Mouse (Mus musculus) MEL (cell line): ENCODE results near the gene Hspb6. TPM values are rescaled to one million over a fixed set of nuclear protein-coding genes. Genes with fewer than 3 reads are reported as not detected.

Experiments used
- DNase-seq: peaks from one replicate; pipeline ENCODE4 v3.0.0; 2011; ENCODE audit warnings: low read depth, low spot score
- H3K27ac ChIP-seq: 2 replicates; pipeline ENCODE4 v1.5.1; 2012; ENCODE audit warnings: low read depth, mild to moderate bottlenecking, control low read depth, low read length, moderate library complexity; ENCODE audit not compliant: control insufficient read depth
- H3K27me3 ChIP-seq, 2 experiments: fragments of 150-350 bp in 1 of 2; sonication (generic) in 1 of 2; 2 replicates each; pipeline ENCODE4 v1.6.1; 2012; ENCODE audit warnings: low read length in 2 of 2, mild to moderate bottlenecking in 2 of 2, improper control_type of control experiment in 1 of 2, moderate library complexity in 1 of 2; ENCODE audit not compliant: insufficient read depth in 2 of 2, control insufficient read depth in 1 of 2
- H3K36me3 ChIP-seq, 2 experiments: 2 replicates each; pipeline ENCODE4 v1.6.1; 2012 to 2014; ENCODE audit warnings: low read length in 2 of 2, improper control_type of control experiment in 1 of 2, inconsistent platforms in 1 of 2, mild to moderate bottlenecking in 1 of 2; ENCODE audit not compliant: insufficient read depth in 2 of 2, control insufficient read depth in 1 of 2
- H3K4me1 ChIP-seq, 2 experiments: fragments of 150-350 bp in 1 of 2; sonication (generic) in 1 of 2; 2 replicates each; pipeline ENCODE4 v1.6.1; 2012; ENCODE audit warnings: low read length in 2 of 2, improper control_type of control experiment in 1 of 2, mild to moderate bottlenecking in 1 of 2; ENCODE audit not compliant: insufficient read depth in 2 of 2, control insufficient read depth in 1 of 2
- H3K4me3 ChIP-seq, 2 experiments: fragments of 150-350 bp in 1 of 2; sonication (generic) in 1 of 2; 2 replicates each; pipeline ENCODE4 v1.5.1; 2012; ENCODE audit warnings: low read depth in 2 of 2, low read length in 2 of 2, mild to moderate bottlenecking in 2 of 2, moderate library complexity in 2 of 2, control low read depth in 1 of 2, improper control_type of control experiment in 1 of 2; ENCODE audit not compliant: control insufficient read depth in 1 of 2, insufficient read depth in 1 of 2
- H3K79me2 ChIP-seq: 2 replicates; pipeline ENCODE4 v1.6.1; 2012; ENCODE audit warnings: mild to moderate bottlenecking, low read length, moderate library complexity; ENCODE audit not compliant: control insufficient read depth, poor library complexity, insufficient read depth
- H3K9ac ChIP-seq: 2 replicates; pipeline ENCODE4 v1.6.1; 2012; ENCODE audit warnings: low read depth, mild to moderate bottlenecking, control low read depth, low read length, moderate library complexity; ENCODE audit not compliant: control insufficient read depth, poor library complexity, severe bottlenecking
- H3K9me3 ChIP-seq: fragments of 150-350 bp; sonication (generic); replicated peaks from 2 replicates; pipeline ENCODE4 v1.6.1; 2012; ENCODE audit warnings: mild to moderate bottlenecking, low read length, improper control_type of control experiment, moderate library complexity; ENCODE audit not compliant: insufficient read depth
- BHLHE40 ChIP-seq: IDR thresholded peaks from 2 replicates; pipeline ENCODE4 v1.6.1; 2012; ENCODE audit warnings: low read depth, mild to moderate bottlenecking, inconsistent platforms, low read length, improper control_type of control experiment, borderline replicate concordance
- CHD1 ChIP-seq: IDR thresholded peaks from 2 replicates; pipeline ENCODE4 v1.6.1; 2012; ENCODE audit warnings: low read depth, mild to moderate bottlenecking, inconsistent platforms, low read length, improper control_type of control experiment
- CHD2 ChIP-seq: IDR thresholded peaks from 2 replicates; pipeline ENCODE4 v1.6.1; 2011; ENCODE audit warnings: low read length, improper control_type of control experiment
- CTCF ChIP-seq, 3 experiments: IDR thresholded peaks in 2 of 3; conservative IDR thresholded peaks in 1 of 3; 2 replicates each; pipeline ENCODE4 v1.5.1; 2011 to 2012; ENCODE audit warnings: low read length in 3 of 3, low read depth in 2 of 3, mild to moderate bottlenecking in 2 of 3, improper control_type of control experiment in 1 of 3, inconsistent platforms in 1 of 3, mixed read lengths in 1 of 3, moderate library complexity in 1 of 3; ENCODE audit not compliant: control insufficient read depth in 1 of 3, insufficient read depth in 1 of 3, poor library complexity in 1 of 3, severe bottlenecking in 1 of 3
- E2F4 ChIP-seq: IDR thresholded peaks from 2 replicates; pipeline ENCODE4 v1.6.1; 2011; ENCODE audit warnings: low read depth, low read length, improper control_type of control experiment, borderline replicate concordance
- ELF1 ChIP-seq: IDR thresholded peaks from 2 replicates; pipeline ENCODE4 v1.6.1; 2014; ENCODE audit warnings: low read depth, mild to moderate bottlenecking, inconsistent platforms, low read length, improper control_type of control experiment, moderate library complexity
- EP300 ChIP-seq, 2 experiments: IDR thresholded peaks; 2 replicates each; pipeline ENCODE4 v1.6.1; 2011; ENCODE audit warnings: improper control_type of control experiment in 2 of 2, low read length in 2 of 2, low read depth in 1 of 2, mild to moderate bottlenecking in 1 of 2
- ETS1 ChIP-seq: IDR thresholded peaks from 2 replicates; pipeline ENCODE4 v1.6.1; 2012; ENCODE audit warnings: low read depth, mild to moderate bottlenecking, inconsistent platforms, low read length, improper control_type of control experiment, moderate library complexity
- GABPA ChIP-seq: IDR thresholded peaks from 2 replicates; pipeline ENCODE4 v1.6.1; 2012; ENCODE audit warnings: low read depth, mild to moderate bottlenecking, inconsistent platforms, low read length, improper control_type of control experiment, moderate library complexity
- GATA1 ChIP-seq: IDR thresholded peaks from 2 replicates; pipeline ENCODE4 v1.6.1; 2011; ENCODE audit warnings: low read depth, low read length, improper control_type of control experiment
- HCFC1 ChIP-seq: IDR thresholded peaks from 2 replicates; pipeline ENCODE4 v1.6.1; 2012; ENCODE audit warnings: low read depth, mild to moderate bottlenecking, inconsistent platforms, low read length, improper control_type of control experiment, moderate library complexity
- JUND ChIP-seq: IDR thresholded peaks from 2 replicates; pipeline ENCODE4 v1.6.1; 2011; ENCODE audit warnings: low read depth, mild to moderate bottlenecking, improper control_type of control experiment, low read length
- KAT2A ChIP-seq: conservative IDR thresholded peaks from 2 replicates; pipeline ENCODE4 v1.6.1; 2012; ENCODE audit warnings: low read depth, low read length, improper control_type of control experiment, inconsistent platforms
- MAFK ChIP-seq: IDR thresholded peaks from 2 replicates; pipeline ENCODE4 v1.6.1; 2011; ENCODE audit warnings: low read depth, mild to moderate bottlenecking, low read length, improper control_type of control experiment, borderline replicate concordance
- MAX ChIP-seq: IDR thresholded peaks from 2 replicates; pipeline ENCODE4 v1.6.1; 2011; ENCODE audit warnings: low read length, improper control_type of control experiment
- MAZ ChIP-seq: IDR thresholded peaks from 2 replicates; pipeline ENCODE4 v1.6.1; 2012; ENCODE audit warnings: low read depth, mild to moderate bottlenecking, inconsistent platforms, low read length, improper control_type of control experiment
- MEF2A ChIP-seq: IDR thresholded peaks from 2 replicates; pipeline ENCODE4 v1.6.1; 2014; ENCODE audit warnings: low read depth, mild to moderate bottlenecking, inconsistent platforms, low read length, improper control_type of control experiment; ENCODE audit not compliant: poor library complexity, insufficient replicate concordance, severe bottlenecking; ENCODE audit errors: extremely low read depth
- MXI1 ChIP-seq: IDR thresholded peaks from 2 replicates; pipeline ENCODE4 v1.6.1; 2011; ENCODE audit warnings: mild to moderate bottlenecking, low read depth, low read length, improper control_type of control experiment
- MYB ChIP-seq: IDR thresholded peaks from 2 replicates; pipeline ENCODE4 v1.6.1; 2011; ENCODE audit warnings: mild to moderate bottlenecking, low read depth, low read length, improper control_type of control experiment
- MYC ChIP-seq: IDR thresholded peaks from 2 replicates; pipeline ENCODE4 v1.6.1; 2011; ENCODE audit warnings: low read depth, mild to moderate bottlenecking, low read length, improper control_type of control experiment, moderate library complexity
- NELFE ChIP-seq: IDR thresholded peaks from 2 replicates; pipeline ENCODE4 v1.6.1; 2011; ENCODE audit warnings: low read depth, low read length, improper control_type of control experiment
- NRF1 ChIP-seq: IDR thresholded peaks from 2 replicates; pipeline ENCODE4 v1.6.1; 2014; ENCODE audit warnings: low read depth, mild to moderate bottlenecking, inconsistent platforms, low read length, improper control_type of control experiment, moderate library complexity; ENCODE audit not compliant: poor library complexity, insufficient read depth, severe bottlenecking
- POLR2A ChIP-seq, 2 experiments: IDR thresholded peaks; 2 replicates each; pipeline ENCODE4 v1.6.1; 2011 to 2012; ENCODE audit warnings: low read length in 2 of 2, mild to moderate bottlenecking in 2 of 2, control low read depth in 1 of 2, improper control_type of control experiment in 1 of 2, low read depth in 1 of 2, moderate library complexity in 1 of 2; ENCODE audit not compliant: control insufficient read depth in 1 of 2, insufficient read depth in 1 of 2, poor library complexity in 1 of 2
- POLR2AphosphoS2 ChIP-seq: IDR thresholded peaks from 2 replicates; pipeline ENCODE4 v1.6.1; 2011; ENCODE audit warnings: low read length, improper control_type of control experiment
- POLR2AphosphoS5 ChIP-seq: IDR thresholded peaks from 2 replicates; pipeline ENCODE4 v1.6.1; 2012; ENCODE audit warnings: low read depth, borderline replicate concordance, mild to moderate bottlenecking, inconsistent platforms, low read length, moderate library complexity, mixed read lengths
- RAD21 ChIP-seq: IDR thresholded peaks from 2 replicates; pipeline ENCODE4 v1.6.1; 2011; ENCODE audit warnings: mild to moderate bottlenecking, low read depth, low read length, improper control_type of control experiment
- SIN3A ChIP-seq: IDR thresholded peaks from 2 replicates; pipeline ENCODE4 v1.6.1; 2012; ENCODE audit warnings: low read length, improper control_type of control experiment, inconsistent platforms
- SMC3 ChIP-seq: IDR thresholded peaks from 2 replicates; pipeline ENCODE4 v1.6.1; 2011; ENCODE audit warnings: low read depth, low read length, improper control_type of control experiment
- TBP ChIP-seq: IDR thresholded peaks from 2 replicates; pipeline ENCODE4 v1.8.0; 2011; ENCODE audit warnings: low read depth, low read length, improper control_type of control experiment
- UBTF ChIP-seq: IDR thresholded peaks from 2 replicates; pipeline ENCODE4 v1.6.1; 2012; ENCODE audit warnings: low read depth, mild to moderate bottlenecking, inconsistent platforms, low read length, improper control_type of control experiment, moderate library complexity, borderline replicate concordance; ENCODE audit not compliant: insufficient read depth
- USF1 ChIP-seq: IDR thresholded peaks from 2 replicates; pipeline ENCODE4 v1.6.1; 2014; ENCODE audit warnings: low read depth, mild to moderate bottlenecking, inconsistent platforms, low read length, improper control_type of control experiment, moderate library complexity
- USF2 ChIP-seq, 2 experiments: IDR thresholded peaks; 2 replicates each; pipeline ENCODE4 v1.6.1; 2011 to 2012; ENCODE audit warnings: improper control_type of control experiment in 2 of 2, low read length in 2 of 2, borderline replicate concordance in 1 of 2, inconsistent platforms in 1 of 2, low read depth in 1 of 2, mild to moderate bottlenecking in 1 of 2; ENCODE audit not compliant: insufficient read depth in 1 of 2
- ZC3H11A ChIP-seq: IDR thresholded peaks from 2 replicates; pipeline ENCODE4 v1.6.1; 2012; ENCODE audit warnings: low read depth, mild to moderate bottlenecking, inconsistent platforms, low read length, improper control_type of control experiment
- ZMIZ1 ChIP-seq: IDR thresholded peaks from 2 replicates; pipeline ENCODE4 v1.6.1; 2012; ENCODE audit warnings: low read depth, mild to moderate bottlenecking, inconsistent platforms, low read length, improper control_type of control experiment, moderate library complexity
- ZNF384 ChIP-seq: IDR thresholded peaks from 2 replicates; pipeline ENCODE4 v1.6.1; 2012; ENCODE audit warnings: low read depth, mild to moderate bottlenecking, inconsistent platforms, low read length, improper control_type of control experiment
- polyA plus RNA-seq, 2 experiments: library from polyadenylated mRNA; stranded (reverse) in 1 of 2; unstranded in 1 of 2; fragments of >175 nt in 1 of 2; fragments of >200 nt in 1 of 2; gene quantifications; 2 replicates each; pipeline versions ENCODE4 v1.2.1 to v1.2.4; 2012; ENCODE audit warnings: low replicate concordance in 2 of 2, low read depth in 1 of 2; ENCODE audit not compliant: insufficient read length in 2 of 2, insufficient read depth in 1 of 2, missing spikeins in 1 of 2
- total RNA-seq: library from RNA; depleted of rRNA; stranded (reverse); fragments of 300-350 nt; gene quantifications from 2 replicates; pipeline ENCODE4 v1.2.3, GENCODE M21; 2012

The Hspb6 gene
- total and polyA plus RNA-seq, 3 experiments = 1.5 to 12.4 TPM; not detected in 1

DNA sequence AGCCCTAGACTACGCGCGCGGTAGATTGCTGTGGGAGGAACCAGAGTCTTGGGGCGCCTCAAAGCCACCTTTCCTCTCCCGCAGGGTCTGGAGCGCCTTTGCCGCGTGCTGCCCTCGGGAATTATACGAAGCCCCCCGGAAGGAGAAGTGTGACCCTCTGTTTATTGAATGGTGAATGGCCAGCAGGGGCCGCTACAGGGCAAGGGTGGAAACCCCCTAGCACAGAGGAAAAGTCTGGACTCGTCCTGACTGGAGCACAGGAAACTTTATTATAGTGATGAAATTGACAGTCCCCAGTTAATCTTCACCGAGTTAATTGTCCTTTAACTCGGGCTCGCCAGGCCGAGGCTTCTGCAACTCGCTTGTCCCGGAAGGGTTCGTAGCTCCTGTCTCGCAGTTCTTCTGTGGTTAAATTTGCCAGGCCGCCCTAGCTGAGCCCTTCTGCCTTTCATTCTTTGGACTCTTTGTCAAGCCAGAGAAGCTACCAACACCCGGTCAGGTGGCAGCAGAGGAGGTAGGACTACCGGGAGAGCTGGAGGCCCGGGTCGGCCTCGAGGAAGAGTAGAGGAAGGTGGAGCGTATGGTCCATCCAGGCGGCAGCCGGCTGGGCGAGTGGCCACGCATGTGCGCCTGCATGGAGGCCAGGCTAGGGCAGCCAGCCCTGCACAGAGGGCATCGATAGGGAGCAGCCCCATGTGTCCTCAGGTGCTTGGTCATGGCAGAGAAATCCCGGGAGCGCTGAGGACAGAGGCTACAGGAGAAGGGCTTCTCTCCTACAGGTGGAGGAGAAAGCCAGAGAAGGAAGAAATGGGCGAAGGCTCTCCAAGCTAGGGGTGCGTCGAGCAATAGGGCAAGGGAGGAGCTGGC, 37.7 kb downstream of the Hspb6 start:
- peak; percentile 85 for DNase-seq
- peaks cover 10 to 34% of the 10 kb centered on the region in 2 experiments; a peak in 3 of 4 replicates for H3K4me1 ChIP-seq
- H3K79me2 ChIP-seq = peaks cover 36% of the 10 kb centered on the region
- peak overlapping the region; percentile 79 for H3K9ac ChIP-seq
- H3K36me3 ChIP-seq = peaks cover 1 to 13% of the 10 kb centered on the region in 2 experiments; a peak in 3 of 4 replicates
- H3K9me3 ChIP-seq = no peaks in the 10 kb centered on the region
- H3K27ac ChIP-seq = peak overlapping the region; percentile 70
- peak overlapping the region; percentile 43 to 68 for H3K4me3 ChIP-seq
- no peaks in the 10 kb centered on the region for H3K27me3 ChIP-seq
- TF ChIP-seq SMC3 (peak; percentile 62), BHLHE40 (no peak), MEF2A (no peak), JUND (no peak), HCFC1 (no peak; the same call in 1 of the 2 replicates), MAFK (no peak), MAZ (0 out of 2 replicates have a peak, but pooled peaks have one; percentile 53), NRF1 (0 out of 2 replicates have a peak, but pooled peaks have one; percentile 13), GATA1 (no peak), E2F4 (no peak), POLR2AphosphoS5 (no peak), MAX (no peak), UBTF (no peak), NELFE (no peak; the same call in 1 of the 2 replicates), ELF1 (peak; percentile 48; the same call in 1 of the 2 replicates), SIN3A (peak; percentile 63; the same call in 1 of the 2 replicates), POLR2AphosphoS2 (no peak), RAD21 (peak; percentile 78), GABPA (no peak), USF2 (IDR thresholded peaks at IDR 0.05; ENCODE audit: borderline replicate concordance in 1 of 2, insufficient read depth in 1 of 2, low read depth in 1 of 2, low read length in 2 of 2) (no peak), EP300 (IDR thresholded peaks at IDR 0.05; ENCODE audit: low read depth in 1 of 2, low read length in 2 of 2) (no peak), MYC (peak; percentile 60; the same call in 1 of the 2 replicates), ETS1 (no peak), ZNF384 (no peak), POLR2A (IDR thresholded peaks at IDR 0.05; ENCODE audit: control insufficient read depth in 1 of 2, insufficient read depth in 1 of 2, low read depth in 1 of 2, low read length in 2 of 2, poor library complexity in 1 of 2) (no peak; a peak in 1 of 4 replicates), CTCF (IDR thresholded peaks at IDR 0.05 in 2 of 3, conservative IDR thresholded peaks at IDR 0.05 in 1 of 3; ENCODE audit: control insufficient read depth in 1 of 3, insufficient read depth in 1 of 3, low read depth in 2 of 3, low read length in 3 of 3, poor library complexity in 1 of 3, severe bottlenecking in 1 of 3) (peak; percentile 75 to 91 (median 86)), TBP (0 out of 2 replicates have a peak, but pooled peaks have one; percentile 37), ZMIZ1 (peak; percentile 56; the same call in 1 of the 2 replicates), CHD2 (no peak), CHD1 (no peak), USF1 (no peak), MXI1 (peak; percentile 77), KAT2A (no peak), MYB (no peak), ZC3H11A (peak; percentile 58)
